Mouse (Mus musculus) liver, embryonic 14.5 days (tissue): ENCODE measurements around the gene Armh4.

Source experiments
- CTCF ChIP-seq: IDR thresholded peaks from 2 replicates; pipeline ENCODE4 v1.5.1; 2016; ENCODE audit warnings: antibody characterized with exemption, low read depth, control low read depth
- EP300 ChIP-seq: IDR thresholded peaks from 2 replicates; pipeline ENCODE4 v1.6.1; 2016; ENCODE audit warnings: antibody characterized with exemption, low read depth

GRCm38 (mm10) chr14:49793948-49794347 lies 10.8 kb upstream of the Armh4 start:
- TF ChIP-seq CTCF (no peak), EP300 (no peak)
